Mouse (Mus musculus): ENCODE measurements around the gene Siglech. TPM values are rescaled to one million over a fixed set of nuclear protein-coding genes. Genes with fewer than 3 reads are reported as not detected.

Gene Siglech
- polyA plus RNA-seq, 1 experiment from 2014 or later: 2.2 TPM

DNA sequence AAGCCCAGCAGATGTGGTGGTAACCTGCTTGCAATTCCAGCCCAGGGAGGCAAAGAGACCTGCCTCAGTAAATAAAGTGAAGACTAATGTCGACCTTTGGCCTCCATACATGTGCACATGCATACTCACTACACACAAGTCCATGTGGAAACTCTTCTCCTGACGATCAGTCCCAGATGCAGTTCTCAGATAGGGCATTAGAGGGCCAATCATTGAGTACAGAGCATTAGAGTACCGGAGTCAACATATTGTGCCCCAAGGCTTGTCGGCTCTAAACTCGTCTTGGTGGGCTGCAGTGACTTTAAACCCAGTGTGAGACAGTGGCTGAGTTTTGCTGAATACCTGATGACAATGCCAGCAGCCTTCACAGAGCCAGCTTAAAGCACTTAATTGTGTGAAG is 56.5 kb downstream of the Siglech start:
- peaks cover 27% of the 10 kb centered on the region for H3K36me3 ChIP-seq (ENCODE audit: control insufficient read depth, insufficient read depth, low read length)
- no peak for ATAC-seq (ENCODE audit: low read depth)
- WGBS: 89% methylated on average over 5 of the region's 5 CpGs

GRCm38 (mm10) chr7:55827551-55827950 is 59.6 kb downstream of the Siglech start:
- H3K9ac ChIP-seq (replicated peaks; ENCODE audit: low read depth, low read length): no peak overlapping the region
- no peak overlapping the region for H3K27ac ChIP-seq (ENCODE audit: low read depth, low read length)
- 89% methylated on average over 9 of the region's 9 CpGs for WGBS
- H3K9me3 ChIP-seq (ENCODE audit: control insufficient read depth, low read length): no peaks in the 10 kb centered on the region
- H3K4me1 ChIP-seq (ENCODE audit: control insufficient read depth, insufficient read depth, low read length): no peaks in the 10 kb centered on the region
- ATAC-seq (ENCODE audit: low read depth): no peak
- H3K4me2 ChIP-seq (ENCODE audit: low read depth, low read length): no peak overlapping the region
- H3K36me3 ChIP-seq (ENCODE audit: control insufficient read depth, insufficient read depth, low read length): peaks cover 31% of the 10 kb centered on the region
- no peaks in the 10 kb centered on the region for H3K27me3 ChIP-seq (ENCODE audit: control insufficient read depth, insufficient read depth, low read length)
- H3K4me3 ChIP-seq (ENCODE audit: low read depth, low read length): no peak overlapping the region

More for the DNA sequence above, 56.5 kb downstream of the Siglech start:
- H3K4me1 ChIP-seq (ENCODE audit: control insufficient read depth, insufficient read depth, low read length): no peaks in the 10 kb centered on the region
- no peak overlapping the region for H3K27ac ChIP-seq (ENCODE audit: low read depth, low read length)
- no peak overlapping the region for H3K4me2 ChIP-seq (ENCODE audit: low read depth, low read length)
- H3K27me3 ChIP-seq (ENCODE audit: control insufficient read depth, insufficient read depth, low read length): no peaks in the 10 kb centered on the region
- no peak overlapping the region for H3K4me3 ChIP-seq (ENCODE audit: low read depth, low read length)
- H3K9me3 ChIP-seq (ENCODE audit: control insufficient read depth, low read length): no peaks in the 10 kb centered on the region
- H3K9ac ChIP-seq (replicated peaks; ENCODE audit: low read depth, low read length): no peak overlapping the region

Other genes starting within 250 kb of the Siglech start
- gene Tubgcp5, start 26.0 kb downstream of the Siglech start, polyA plus RNA-seq (2014; fragmentation: Nextera tagmentation; extraction: Ambion mirVana): 38.1 and 45.1 TPM in 2 replicates
- gene Cyfip1, start 73.6 kb downstream of the Siglech start, polyA plus RNA-seq (2014; fragmentation: Nextera tagmentation; extraction: Ambion mirVana): 39.2 and 50.1 TPM in 2 replicates
- 38.5 and 47.9 TPM in 2 replicates for gene Nipa2, start 194.3 kb downstream of the Siglech start, polyA plus RNA-seq (2014; fragmentation: Nextera tagmentation; extraction: Ambion mirVana)